Mouse (Mus musculus) stomach, postnatal 0 days (tissue): ENCODE data around the gene 1810013L24Rik.

Experiments used
- CTCF ChIP-seq: IDR thresholded peaks from 2 replicates; pipeline ENCODE4 v1.5.1; 2016; ENCODE audit warnings: antibody characterized with exemption, low read depth, mild to moderate bottlenecking, moderate library complexity
- EP300 ChIP-seq: optimal IDR thresholded peaks from 2 replicates; pipeline ENCODE3; 2016; ENCODE audit warnings: antibody characterized with exemption

DNA sequence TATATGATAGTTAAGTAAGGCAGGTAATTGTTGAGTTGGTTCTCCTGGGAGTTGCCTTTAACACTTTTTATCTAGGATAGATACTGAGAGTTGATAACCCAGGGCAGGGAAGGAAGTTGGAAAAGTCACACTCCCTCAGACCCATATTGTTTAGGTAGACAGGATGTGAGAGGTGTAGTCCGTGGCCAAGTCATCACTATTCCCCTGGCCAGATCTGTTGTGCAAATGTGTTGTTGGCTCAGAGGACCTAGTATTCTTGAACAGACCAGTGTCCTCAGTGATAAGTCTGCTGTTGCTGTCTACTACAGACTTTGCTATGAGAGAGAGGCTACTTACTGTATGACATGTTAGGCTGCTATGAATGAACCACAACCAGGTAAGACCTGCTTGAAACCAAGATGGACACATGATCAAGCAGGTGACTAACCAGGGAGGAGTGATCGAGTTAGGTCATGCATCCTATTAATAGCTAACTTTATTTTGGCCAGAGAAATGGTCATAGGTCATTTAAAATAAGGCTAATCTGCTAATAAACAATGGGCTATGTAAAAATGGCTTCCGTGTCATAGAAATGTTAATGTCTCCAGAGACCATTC, 13.8 kb downstream of the 1810013L24Rik start:
- TF ChIP-seq CTCF (no peak), EP300 (no peak)
